Mouse (Mus musculus) liver, embryonic 14.5 days (tissue): ENCODE results near the gene 4930516K23Rik. TPM values are rescaled to one million over a fixed set of nuclear protein-coding genes. Genes with fewer than 3 reads are reported as not detected.

Experiments
- ATAC-seq: fragments of 200-750 bp; cut with Nextera tagmentation; 2 replicates; pipeline ENCODE4 v1.8.0; 2017; ENCODE audit warnings: moderate number of reproducible peaks, mild to moderate bottlenecking, moderate library complexity; ENCODE audit not compliant: insufficient read depth
- DNase-seq, 3 experiments: peaks; one replicate each; pipeline ENCODE4 v3.0.0-alpha.2; 2012 to 2013; ENCODE audit warnings: low read depth in 3 of 3, low spot score in 3 of 3
- H3K27ac ChIP-seq: fragments of 300-500 bp; sonication (generic); 2 replicates; pipeline ENCODE4 v1.5.1; 2014; ENCODE audit warnings: moderate library complexity, mild to moderate bottlenecking, control low read depth, inconsistent platforms
- H3K27me3 ChIP-seq: fragments of 300-500 bp; sonication (generic); 2 replicates; pipeline ENCODE4 v1.6.1; 2014; ENCODE audit warnings: mild to moderate bottlenecking, low read length, moderate library complexity; ENCODE audit not compliant: control insufficient read depth, insufficient read depth
- H3K36me3 ChIP-seq: fragments of 300-500 bp; sonication (generic); replicated peaks from 2 replicates; pipeline ENCODE4 v1.6.1; 2014; ENCODE audit warnings: low read depth; ENCODE audit not compliant: control insufficient read depth, insufficient read depth
- H3K4me1 ChIP-seq, 2 experiments: fragments of 200-500 bp in 1 of 2; fragments of 300-500 bp in 1 of 2; sonication (generic) in 1 of 2; replicated peaks; 2 replicates each; pipeline ENCODE4 v1.6.1; 2012 to 2014; ENCODE audit warnings: antibody characterized with exemption in 1 of 2, inconsistent platforms in 1 of 2, low read length in 1 of 2; ENCODE audit not compliant: control insufficient read depth in 2 of 2, insufficient read depth in 2 of 2
- H3K4me2 ChIP-seq: fragments of 300-500 bp; sonication (generic); 2 replicates; pipeline ENCODE4 v1.6.1; 2014; ENCODE audit warnings: low read depth, mild to moderate bottlenecking, control low read depth, moderate library complexity
- H3K4me3 ChIP-seq, 2 experiments: fragments of 200-500 bp in 1 of 2; fragments of 300-500 bp in 1 of 2; sonication (generic) in 1 of 2; 2 replicates each; pipeline ENCODE4 v1.5.1; 2012 to 2014; ENCODE audit warnings: low read depth in 2 of 2, low read length in 2 of 2, mild to moderate bottlenecking in 2 of 2, control low read depth in 1 of 2, inconsistent platforms in 1 of 2, moderate library complexity in 1 of 2; ENCODE audit not compliant: insufficient read depth in 1 of 2
- H3K9ac ChIP-seq: fragments of 300-500 bp; sonication (generic); replicated peaks from 2 replicates; pipeline ENCODE4 v1.6.1; 2014; ENCODE audit warnings: mild to moderate bottlenecking, control low read depth, moderate library complexity
- H3K9me3 ChIP-seq: fragments of 300-500 bp; sonication (generic); 2 replicates; pipeline ENCODE4 v1.6.1; 2016; ENCODE audit warnings: low read length, mixed read lengths; ENCODE audit not compliant: control insufficient read depth
- CTCF ChIP-seq: IDR thresholded peaks from 2 replicates; pipeline ENCODE4 v1.5.1; 2016; ENCODE audit warnings: antibody characterized with exemption, low read depth, control low read depth
- EP300 ChIP-seq: IDR thresholded peaks from 2 replicates; pipeline ENCODE4 v1.6.1; 2016; ENCODE audit warnings: antibody characterized with exemption, low read depth
- WGBS: fragments of 180-500 bp; shearing (Covaris S2); extraction: QIAGEN DNeasy Blood & Tissue Kit; methylation state at CpG from one replicate; pipeline ENCODE4 v1.1.7; 2014; ENCODE audit not compliant: insufficient replicate concordance; 5-methylcytosine and 5-hydroxymethylcytosine counted together
- polyA plus RNA-seq, 2 experiments: library from polyadenylated mRNA; depleted of rRNA in 1 of 2; stranded (reverse) in 1 of 2; unstranded in 1 of 2; fragments of >200 nt; fragmentation: Nextera tagmentation in 1 of 2; extraction: Ambion mirVana in 1 of 2; gene quantifications; 2 replicates each; pipeline versions ENCODE4 v1.2.1 to v1.2.3; 2012 to 2014

The 4930516K23Rik gene
- polyA plus RNA-seq, 2 experiments, result not detected

- no peaks in the 10 kb centered on the region for H3K4me1 ChIP-seq
- DNase-seq (no peak), ATAC-seq (no peak)
- no peaks in the 10 kb centered on the region for H3K9me3 ChIP-seq
- H3K9ac ChIP-seq, result no peak within 1 kb of the TSS
- no peak within 1 kb of the TSS for H3K4me2 ChIP-seq
- H3K36me3 ChIP-seq, result no peaks in the 10 kb centered on the region
- TF ChIP-seq CTCF, result no peak
- TF ChIP-seq EP300, result no peak
- H3K27ac ChIP-seq, result no peak within 1 kb of the TSS
- no peaks in the 10 kb centered on the region for H3K27me3 ChIP-seq
- no peak within 1 kb of the TSS for H3K4me3 ChIP-seq
- 52% methylated on average over 6 of the region's 6 CpGs for WGBS
Measured at GRCm38 (mm10) chr7:104025473-104025872, 35.8 kb downstream of the 4930516K23Rik start, which contains the start of gene Olfr640. Olfr640 (minus strand) TSS chr7:104025573.

DNA sequence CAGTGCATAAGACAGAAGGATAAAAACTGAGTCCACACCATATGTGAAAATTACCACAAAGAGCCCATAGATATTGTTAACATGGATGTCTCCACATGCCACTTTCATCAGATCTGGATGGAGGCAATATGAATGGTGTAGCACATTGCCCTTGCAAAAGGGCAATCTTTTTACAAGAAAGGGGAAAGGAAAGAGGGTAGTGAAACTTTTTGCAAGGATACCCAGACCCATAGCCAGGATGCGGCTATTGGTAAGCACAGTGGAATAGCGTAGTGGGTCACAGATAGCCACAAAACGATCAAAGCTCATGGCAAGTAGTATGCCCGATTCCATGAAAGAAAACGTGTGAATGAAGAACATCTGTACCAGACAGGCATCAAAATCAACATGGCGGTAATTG, 39.6 kb downstream of the 4930516K23Rik start:
- Histone ChIP-seq H3K4me2 (no peak overlapping the region), H3K27me3 (no peaks in the 10 kb centered on the region), H3K9ac (no peak overlapping the region), H3K36me3 (no peaks in the 10 kb centered on the region), H3K27ac (no peak overlapping the region), H3K4me3 (no peak overlapping the region), H3K9me3 (no peaks in the 10 kb centered on the region), H3K4me1 (no peaks in the 10 kb centered on the region)
- WGBS, result 69% methylated on average over 6 of the region's 6 CpGs
- TF ChIP-seq EP300 (no peak), CTCF (no peak)
- DNase-seq (no peak), ATAC-seq (no peak)

DNA sequence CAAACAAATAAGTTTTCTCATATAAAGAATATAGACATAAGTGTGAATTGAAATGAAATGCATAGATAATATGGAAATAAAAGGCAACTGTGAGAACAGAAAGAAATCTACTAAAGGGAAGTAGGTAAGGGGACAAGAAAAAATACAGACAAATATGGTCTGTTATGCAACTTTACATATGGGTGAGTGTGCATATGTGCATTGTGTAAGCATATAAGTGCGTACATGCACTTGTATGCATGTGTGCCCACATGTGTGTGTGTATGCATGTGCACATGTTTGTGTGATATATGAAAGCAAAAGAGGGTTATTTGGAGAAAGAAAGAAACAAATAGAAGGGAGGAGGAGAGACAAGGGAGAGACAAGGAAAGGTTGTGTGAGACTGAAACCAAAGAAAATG, 42.3 kb downstream of the 4930516K23Rik start:
- Histone ChIP-seq H3K36me3 (no peaks in the 10 kb centered on the region), H3K4me3 (no peak overlapping the region), H3K9me3 (no peaks in the 10 kb centered on the region), H3K4me2 (no peak overlapping the region), H3K27ac (no peak overlapping the region), H3K27me3 (no peaks in the 10 kb centered on the region), H3K9ac (no peak overlapping the region), H3K4me1 (no peaks in the 10 kb centered on the region)
- WGBS, result 55% methylated on average over 1 of the region's 1 CpGs
- DNase-seq (no peak), ATAC-seq (no peak)
- no peak for TF ChIP-seq CTCF
- no peak for TF ChIP-seq EP300

DNA sequence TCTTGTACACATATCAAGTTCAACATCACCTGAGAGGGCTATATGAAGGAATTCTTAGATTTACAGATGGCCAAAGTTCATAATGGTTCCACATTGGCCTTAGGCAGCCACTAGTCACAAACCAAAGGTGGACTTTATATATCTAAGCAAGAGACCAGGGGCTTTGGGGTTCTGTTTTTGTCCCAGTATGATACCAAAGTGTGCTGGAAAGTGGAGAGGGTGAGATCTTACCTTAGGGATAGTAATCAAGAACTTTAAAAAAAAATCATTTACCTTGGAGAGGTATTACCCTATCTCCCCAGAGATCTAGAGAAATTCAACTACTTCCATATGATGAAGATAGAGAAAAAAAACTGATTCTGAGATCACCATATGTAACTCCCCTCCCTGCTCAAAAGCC, 44.0 kb downstream of the 4930516K23Rik start, which contains the start of gene Olfr639:
Gene Olfr639 (minus strand): TSS at position 101 of the 400 bp plus-strand sequence.
- H3K4me1 ChIP-seq, result no peaks in the 10 kb centered on the region

More for the DNA sequence above, 44.0 kb downstream of the 4930516K23Rik start, which contains the start of gene Olfr639:
- H3K4me3 ChIP-seq, result no peak within 1 kb of the TSS
- H3K27ac ChIP-seq, result no peak within 1 kb of the TSS
- H3K9ac ChIP-seq, result no peak within 1 kb of the TSS
- TF ChIP-seq EP300 (no peak), CTCF (no peak)
- no peak for DNase-seq
- no peak for ATAC-seq
- H3K4me2 ChIP-seq, result no peak within 1 kb of the TSS
- no peaks in the 10 kb centered on the region for H3K27me3 ChIP-seq
- no peaks in the 10 kb centered on the region for H3K9me3 ChIP-seq
- no peaks in the 10 kb centered on the region for H3K36me3 ChIP-seq

Other genes starting within 250 kb of the 4930516K23Rik start
- 57,913 and 74,220 TPM in 2 replicates for gene Hbb-bt, start 247.4 kb downstream of the 4930516K23Rik start, polyA plus RNA-seq (2012; rRNA removed)
- gene Hbb-bt, start 247.4 kb downstream of the 4930516K23Rik start, polyA plus RNA-seq (2014; fragmentation: Nextera tagmentation; extraction: Ambion mirVana), result 62,702 and 66,320 TPM in 2 replicates
- gene Hbb-bs, start 233.3 kb downstream of the 4930516K23Rik start, polyA plus RNA-seq (2012; rRNA removed), result 195,474 and 209,901 TPM in 2 replicates
- 126,713 and 131,477 TPM in 2 replicates for gene Hbb-bs, start 233.3 kb downstream of the 4930516K23Rik start, polyA plus RNA-seq (2014; fragmentation: Nextera tagmentation; extraction: Ambion mirVana)
- gene Hbb-bh2, start 220.9 kb downstream of the 4930516K23Rik start, polyA plus RNA-seq (2012; rRNA removed), result 0.19 and 0.36 TPM in 2 replicates
- gene Hbb-bh2, start 220.9 kb downstream of the 4930516K23Rik start, polyA plus RNA-seq (2014; fragmentation: Nextera tagmentation; extraction: Ambion mirVana), result not detected in 2 replicates
- 94.8 and 146 TPM in 2 replicates for gene Hbb-bh1, start 218.3 kb downstream of the 4930516K23Rik start, polyA plus RNA-seq (2012; rRNA removed)
- gene Hbb-bh1, start 218.3 kb downstream of the 4930516K23Rik start, polyA plus RNA-seq (2014; fragmentation: Nextera tagmentation; extraction: Ambion mirVana), result 155 and 211 TPM in 2 replicates
- 361 and 394 TPM in 2 replicates for gene Hbb-y, start 208.2 kb downstream of the 4930516K23Rik start, polyA plus RNA-seq (2012; rRNA removed)
- 543 and 665 TPM in 2 replicates for gene Hbb-y, start 208.2 kb downstream of the 4930516K23Rik start, polyA plus RNA-seq (2014; fragmentation: Nextera tagmentation; extraction: Ambion mirVana)
- gene Olfr66, start 175.2 kb downstream of the 4930516K23Rik start, polyA plus RNA-seq (2012; rRNA removed), result 0.03 TPM in 1 of 2 replicates, not detected in the other
- gene Olfr66, start 175.2 kb downstream of the 4930516K23Rik start, polyA plus RNA-seq (2014; fragmentation: Nextera tagmentation; extraction: Ambion mirVana), result not detected in 2 replicates
- gene Olfr64, start 167.0 kb downstream of the 4930516K23Rik start, polyA plus RNA-seq (2012; rRNA removed), result under 0.01 TPM in 1 of 2 replicates, not detected in the other
- gene Olfr64, start 167.0 kb downstream of the 4930516K23Rik start, polyA plus RNA-seq (2014; fragmentation: Nextera tagmentation; extraction: Ambion mirVana), result not detected in 2 replicates
- gene Olfr65, start 158.0 kb downstream of the 4930516K23Rik start, polyA plus RNA-seq (2012; rRNA removed), result not detected in 2 replicates
- gene Olfr65, start 158.0 kb downstream of the 4930516K23Rik start, polyA plus RNA-seq (2014; fragmentation: Nextera tagmentation; extraction: Ambion mirVana), result not detected in 2 replicates
- gene Olfr631, start 132.6 kb downstream of the 4930516K23Rik start, polyA plus RNA-seq (2012; rRNA removed), result 0.84 and 0.95 TPM in 2 replicates
- gene Olfr631, start 132.6 kb downstream of the 4930516K23Rik start, polyA plus RNA-seq (2014; fragmentation: Nextera tagmentation; extraction: Ambion mirVana), result 0.19 and 0.24 TPM in 2 replicates
- gene Olfr632, start 127.1 kb downstream of the 4930516K23Rik start, polyA plus RNA-seq (2012; rRNA removed), result 1.9 and 2.2 TPM in 2 replicates
- gene Olfr632, start 127.1 kb downstream of the 4930516K23Rik start, polyA plus RNA-seq (2014; fragmentation: Nextera tagmentation; extraction: Ambion mirVana), result 0.52 and 0.69 TPM in 2 replicates
- 0.04 and 0.06 TPM in 2 replicates for gene Olfr633, start 117.0 kb downstream of the 4930516K23Rik start, polyA plus RNA-seq (2012; rRNA removed)
- gene Olfr633, start 117.0 kb downstream of the 4930516K23Rik start, polyA plus RNA-seq (2014; fragmentation: Nextera tagmentation; extraction: Ambion mirVana), result not detected in 2 replicates
- gene Olfr635, start 90.3 kb downstream of the 4930516K23Rik start, polyA plus RNA-seq (2012; rRNA removed), result 0.02 and 0.03 TPM in 2 replicates
- not detected in 2 replicates for gene Olfr635, start 90.3 kb downstream of the 4930516K23Rik start, polyA plus RNA-seq (2014; fragmentation: Nextera tagmentation; extraction: Ambion mirVana)
- 0.06 and 0.18 TPM in 2 replicates for gene Olfr638, start 62.7 kb downstream of the 4930516K23Rik start, polyA plus RNA-seq (2012; rRNA removed)
- not detected in 2 replicates for gene Olfr638, start 62.7 kb downstream of the 4930516K23Rik start, polyA plus RNA-seq (2014; fragmentation: Nextera tagmentation; extraction: Ambion mirVana)
- not detected in 2 replicates for gene Olfr639, start 44.1 kb downstream of the 4930516K23Rik start, polyA plus RNA-seq (2012; rRNA removed)
- 0.03 TPM in 1 of 2 replicates, not detected in the other for gene Olfr639, start 44.1 kb downstream of the 4930516K23Rik start, polyA plus RNA-seq (2014; fragmentation: Nextera tagmentation; extraction: Ambion mirVana)
- gene Olfr640, start 35.9 kb downstream of the 4930516K23Rik start, polyA plus RNA-seq (2012; rRNA removed), result not detected in 2 replicates
- not detected in 2 replicates for gene Olfr640, start 35.9 kb downstream of the 4930516K23Rik start, polyA plus RNA-seq (2014; fragmentation: Nextera tagmentation; extraction: Ambion mirVana)
- gene Olfr641, start 26.0 kb downstream of the 4930516K23Rik start, polyA plus RNA-seq (2012; rRNA removed), result not detected in 2 replicates
- gene Olfr641, start 26.0 kb downstream of the 4930516K23Rik start, polyA plus RNA-seq (2014; fragmentation: Nextera tagmentation; extraction: Ambion mirVana), result not detected in 2 replicates
- gene Olfr642, start 8.8 kb downstream of the 4930516K23Rik start, polyA plus RNA-seq (2012; rRNA removed), result not detected in 2 replicates
- gene Olfr642, start 8.8 kb downstream of the 4930516K23Rik start, polyA plus RNA-seq (2014; fragmentation: Nextera tagmentation; extraction: Ambion mirVana), result not detected in 2 replicates
- not detected in 2 replicates for gene Olfr644, start 10.4 kb upstream of the 4930516K23Rik start, polyA plus RNA-seq (2012; rRNA removed)
- gene Olfr644, start 10.4 kb upstream of the 4930516K23Rik start, polyA plus RNA-seq (2014; fragmentation: Nextera tagmentation; extraction: Ambion mirVana), result not detected in 2 replicates
- gene Olfr645, start 24.0 kb upstream of the 4930516K23Rik start, polyA plus RNA-seq (2012; rRNA removed), result not detected in 2 replicates
- not detected in 2 replicates for gene Olfr645, start 24.0 kb upstream of the 4930516K23Rik start, polyA plus RNA-seq (2014; fragmentation: Nextera tagmentation; extraction: Ambion mirVana)
- gene Olfr646, start 43.4 kb upstream of the 4930516K23Rik start, polyA plus RNA-seq (2012; rRNA removed), result not detected in 2 replicates
- gene Olfr646, start 43.4 kb upstream of the 4930516K23Rik start, polyA plus RNA-seq (2014; fragmentation: Nextera tagmentation; extraction: Ambion mirVana), result not detected in 2 replicates
- gene Ubqln5, start 68.4 kb upstream of the 4930516K23Rik start, polyA plus RNA-seq (2012; rRNA removed), result not detected in 2 replicates
- gene Ubqln5, start 68.4 kb upstream of the 4930516K23Rik start, polyA plus RNA-seq (2014; fragmentation: Nextera tagmentation; extraction: Ambion mirVana), result not detected in 2 replicates
- not detected in 2 replicates for gene Olfr643, start 76.0 kb upstream of the 4930516K23Rik start, polyA plus RNA-seq (2012; rRNA removed)
- not detected in 2 replicates for gene Olfr643, start 76.0 kb upstream of the 4930516K23Rik start, polyA plus RNA-seq (2014; fragmentation: Nextera tagmentation; extraction: Ambion mirVana)
- gene Ubqln3, start 81.8 kb upstream of the 4930516K23Rik start, polyA plus RNA-seq (2012; rRNA removed), result not detected in 2 replicates
- not detected in 2 replicates for gene Ubqln3, start 81.8 kb upstream of the 4930516K23Rik start, polyA plus RNA-seq (2014; fragmentation: Nextera tagmentation; extraction: Ambion mirVana)
- gene Ubqlnl, start 89.1 kb upstream of the 4930516K23Rik start, polyA plus RNA-seq (2012; rRNA removed), result not detected in 2 replicates
- not detected in 2 replicates for gene Ubqlnl, start 89.1 kb upstream of the 4930516K23Rik start, polyA plus RNA-seq (2014; fragmentation: Nextera tagmentation; extraction: Ambion mirVana)
- gene Olfm5, start 103.4 kb upstream of the 4930516K23Rik start, polyA plus RNA-seq (2012; rRNA removed), result not detected in 2 replicates
- gene Olfm5, start 103.4 kb upstream of the 4930516K23Rik start, polyA plus RNA-seq (2014; fragmentation: Nextera tagmentation; extraction: Ambion mirVana), result not detected in 2 replicates
- 0.01 and 0.06 TPM in 2 replicates for gene Olfr648, start 121.9 kb upstream of the 4930516K23Rik start, polyA plus RNA-seq (2012; rRNA removed)
- 0.04 TPM in 1 of 2 replicates, not detected in the other for gene Olfr648, start 121.9 kb upstream of the 4930516K23Rik start, polyA plus RNA-seq (2014; fragmentation: Nextera tagmentation; extraction: Ambion mirVana)
- not detected in 2 replicates for gene Olfr649, start 134.5 kb upstream of the 4930516K23Rik start, polyA plus RNA-seq (2012; rRNA removed)
- not detected in 2 replicates for gene Olfr649, start 134.5 kb upstream of the 4930516K23Rik start, polyA plus RNA-seq (2014; fragmentation: Nextera tagmentation; extraction: Ambion mirVana)
- 0.38 and 0.43 TPM in 2 replicates for gene Trim6, start 157.3 kb upstream of the 4930516K23Rik start, polyA plus RNA-seq (2012; rRNA removed)
- gene Trim6, start 157.3 kb upstream of the 4930516K23Rik start, polyA plus RNA-seq (2014; fragmentation: Nextera tagmentation; extraction: Ambion mirVana), result 0.28 and 0.44 TPM in 2 replicates
- gene Trim34a, start 183.0 kb upstream of the 4930516K23Rik start, polyA plus RNA-seq (2012; rRNA removed), result 1.1 and 1.4 TPM in 2 replicates
- 1.3 and 1.7 TPM in 2 replicates for gene Trim34a, start 183.0 kb upstream of the 4930516K23Rik start, polyA plus RNA-seq (2014; fragmentation: Nextera tagmentation; extraction: Ambion mirVana)
- gene Trim5, start 226.6 kb upstream of the 4930516K23Rik start, polyA plus RNA-seq (2012; rRNA removed), result 0.17 and 0.28 TPM in 2 replicates
- gene Trim5, start 226.6 kb upstream of the 4930516K23Rik start, polyA plus RNA-seq (2014; fragmentation: Nextera tagmentation; extraction: Ambion mirVana), result 0.22 and 0.23 TPM in 2 replicates